Mouse (Mus musculus): ENCODE results near the gene Fignl1. TPM values are rescaled to one million over a fixed set of nuclear protein-coding genes. Genes with fewer than 3 reads are reported as not detected.

The Fignl1 gene
- total RNA-seq, 2 experiments from 2014 or later, result 2.1 to 2.9 TPM

GRCm38 (mm10) chr11:11811906-11812480, 3.2 kb upstream of the Fignl1 start:
- peak; percentile 78 to 83 for DNase-seq (ENCODE audit: low spot score in 2 of 2)

GRCm38 (mm10) chr11:11809404-11810175, 828 bp upstream of the Fignl1 start:
- no peak for DNase-seq (ENCODE audit: low spot score in 2 of 2)

GRCm38 (mm10) chr11:11808035-11808819, 535 bp downstream of the Fignl1 start:
- no peak for DNase-seq (ENCODE audit: low spot score in 2 of 2)

GRCm38 (mm10) chr11:11805951-11806350, 2.8 kb downstream of the Fignl1 start:
- no peak for DNase-seq (ENCODE audit: low spot score in 2 of 2)

GRCm38 (mm10) chr11:11804421-11804820, 4.3 kb downstream of the Fignl1 start:
- DNase-seq (ENCODE audit: low spot score in 2 of 2), result no peak

- DNase-seq (ENCODE audit: low spot score in 2 of 2), result no peak
Observed at GRCm38 (mm10) chr11:11801067-11801466, 7.7 kb downstream of the Fignl1 start.

GRCm38 (mm10) chr11:11800304-11800703, 8.5 kb downstream of the Fignl1 start:
- no peak for DNase-seq (ENCODE audit: low spot score in 2 of 2)

GRCm38 (mm10) chr11:11798690-11799089, 10.1 kb downstream of the Fignl1 start:
- no peak for DNase-seq (ENCODE audit: low spot score in 2 of 2)

- no peak for DNase-seq (ENCODE audit: low spot score in 2 of 2)
Observed at GRCm38 (mm10) chr11:11794626-11795025, 14.1 kb downstream of the Fignl1 start.

GRCm38 (mm10) chr11:11788521-11788974, 20.2 kb downstream of the Fignl1 start:
- DNase-seq (ENCODE audit: low spot score in 2 of 2), result peak; percentile 80 to 87

- no peak for DNase-seq (ENCODE audit: low spot score in 2 of 2)
Observed at GRCm38 (mm10) chr11:11785457-11785856, 23.3 kb downstream of the Fignl1 start.

GRCm38 (mm10) chr11:11781728-11782127, 27.0 kb downstream of the Fignl1 start:
- DNase-seq (ENCODE audit: low spot score in 2 of 2), result no peak

- DNase-seq (ENCODE audit: low spot score in 2 of 2), result no peak
Observed at GRCm38 (mm10) chr11:11778345-11778744, 30.4 kb downstream of the Fignl1 start.

GRCm38 (mm10) chr11:11777796-11778195, 31.0 kb downstream of the Fignl1 start:
- DNase-seq (ENCODE audit: low spot score in 2 of 2), result no peak

- no peak for DNase-seq (ENCODE audit: low spot score in 2 of 2)
Observed at GRCm38 (mm10) chr11:11777246-11777645, 31.5 kb downstream of the Fignl1 start.

- no peak for DNase-seq (ENCODE audit: low spot score in 2 of 2)
Observed at GRCm38 (mm10) chr11:11776822-11777174, 32.0 kb downstream of the Fignl1 start.

GRCm38 (mm10) chr11:11776071-11776821, 32.5 kb downstream of the Fignl1 start:
- no peak for DNase-seq (ENCODE audit: low spot score in 2 of 2)

- DNase-seq (ENCODE audit: low spot score in 2 of 2), result no peak
Observed at GRCm38 (mm10) chr11:11774893-11775292, 33.9 kb downstream of the Fignl1 start.

GRCm38 (mm10) chr11:11774384-11774783, 34.4 kb downstream of the Fignl1 start:
- DNase-seq (ENCODE audit: low spot score in 2 of 2), result no peak

- no peak for DNase-seq (ENCODE audit: low spot score in 2 of 2)
Observed at GRCm38 (mm10) chr11:11772196-11772595, 36.6 kb downstream of the Fignl1 start.

- no peak for DNase-seq (ENCODE audit: low spot score in 2 of 2)
Observed at GRCm38 (mm10) chr11:11770691-11771090, 38.1 kb downstream of the Fignl1 start.

Data from layer of hippocampus, postnatal 10 days (tissue).